In genomic region chr4:105095316-105095715, GRCm38 (mm10) we compare ENCODE assay signal across 8 mouse cellular contexts. TPM values are rescaled to one million over a fixed set of nuclear protein-coding genes. Genes with fewer than 3 reads are reported as not detected.
DNase-seq lines count a peak whose midpoint lies in the region.
"Had no signal": no experiment of that assay in that cellular context is flagged by ENCODE, and none has a peak within 500 bp of the region (broad histone marks: within the 10 kb centered on the region; RNA-seq: fewer than 3 reads in every experiment).

No protein-coding gene starts in this region.

- intact Hi-C loops in heart, postnatal 25 days (cut with DNase I) = no loop called here

- peak; percentile 36 for DNase-seq in retina, postnatal 1 day
- no peak for DNase-seq in retina, embryonic 14.5 days (ENCODE audit: low spot score)
- DNase-seq in cerebellum, adult 9-11 months = peak; percentile 80
- peak; percentile 12 for DNase-seq in heart, postnatal 25 days (ENCODE audit: low spot score)
- peak; percentile 70 for DNase-seq in testis, postnatal 10 days (ENCODE audit: low spot score)
- DNase-seq in gastrocnemius, adult 18-20 months (ENCODE audit: low spot score) = no peak
- DNase-seq in thymus, postnatal 10 days (ENCODE audit: low spot score in 2 of 2) = no peak
- DNase-seq: thymus, postnatal 4 days had no signal

RNA-seq across cellular contexts. Expression of gene Prkaa2, which starts 14.4 kb away (rescaled TPM):
- 10 to 100 TPM; 79.5 to 80.2 TPM for total RNA-seq in heart, postnatal 25 days (2021)
- total RNA-seq in gastrocnemius, adult 18-20 months (2021) = 100 to 1,000 TPM; 134 to 146 TPM

Comparison
In these comparisons a context has a peak if more than half of its experiments do, and no peak if none do; other contexts are left out.
1. DNase-seq: peak in retina, postnatal 1 day (single experiment), cerebellum, adult 9-11 months (single experiment), heart, postnatal 25 days (single experiment) and testis, postnatal 10 days (single experiment); none in retina, embryonic 14.5 days (single experiment), gastrocnemius, adult 18-20 months (single experiment) and thymus, postnatal 10 days (0 of 2).